Mouse (Mus musculus): ENCODE data around the gene Vwf.

The Vwf gene

DNA sequence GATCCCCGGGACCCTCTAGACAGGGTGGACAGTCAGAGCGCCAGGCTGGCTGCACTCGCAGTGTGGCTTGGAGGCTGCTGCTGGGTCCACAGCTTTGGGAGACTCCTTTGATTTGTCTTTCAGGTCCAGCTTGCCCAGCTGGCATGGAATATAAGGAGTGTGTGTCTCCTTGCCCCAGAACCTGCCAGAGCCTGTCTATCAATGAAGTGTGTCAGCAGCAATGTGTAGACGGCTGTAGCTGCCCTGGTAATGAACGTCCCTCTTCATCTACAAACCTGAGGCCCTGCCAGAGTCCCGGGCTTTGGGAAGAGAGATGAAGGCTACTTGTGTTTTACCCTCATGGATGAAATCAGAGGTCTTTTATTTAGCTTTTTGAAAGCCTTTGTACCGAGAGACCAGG, 43.5 kb downstream of the Vwf start:
- no peak for DNase-seq

DNA sequence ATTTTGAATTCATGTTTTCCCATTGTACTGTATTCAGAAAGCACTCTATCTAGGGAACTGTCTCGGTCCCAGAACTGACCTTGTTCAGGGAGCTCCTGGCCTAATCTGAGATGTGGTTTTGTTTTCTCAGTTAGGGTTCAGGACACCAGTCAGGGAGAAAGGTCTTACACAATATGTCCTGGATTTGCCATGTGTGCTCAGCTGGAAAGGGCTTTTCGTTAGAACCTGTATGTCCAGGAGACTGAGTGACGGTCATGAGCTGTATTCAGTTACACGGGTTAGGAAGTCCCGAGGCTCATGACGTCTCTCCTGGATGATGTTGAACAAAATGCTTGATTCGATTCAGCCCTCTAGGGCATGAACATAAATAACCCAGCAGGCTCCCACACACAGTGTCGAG, 43.9 kb downstream of the Vwf start:
- no peak for DNase-seq

DNA sequence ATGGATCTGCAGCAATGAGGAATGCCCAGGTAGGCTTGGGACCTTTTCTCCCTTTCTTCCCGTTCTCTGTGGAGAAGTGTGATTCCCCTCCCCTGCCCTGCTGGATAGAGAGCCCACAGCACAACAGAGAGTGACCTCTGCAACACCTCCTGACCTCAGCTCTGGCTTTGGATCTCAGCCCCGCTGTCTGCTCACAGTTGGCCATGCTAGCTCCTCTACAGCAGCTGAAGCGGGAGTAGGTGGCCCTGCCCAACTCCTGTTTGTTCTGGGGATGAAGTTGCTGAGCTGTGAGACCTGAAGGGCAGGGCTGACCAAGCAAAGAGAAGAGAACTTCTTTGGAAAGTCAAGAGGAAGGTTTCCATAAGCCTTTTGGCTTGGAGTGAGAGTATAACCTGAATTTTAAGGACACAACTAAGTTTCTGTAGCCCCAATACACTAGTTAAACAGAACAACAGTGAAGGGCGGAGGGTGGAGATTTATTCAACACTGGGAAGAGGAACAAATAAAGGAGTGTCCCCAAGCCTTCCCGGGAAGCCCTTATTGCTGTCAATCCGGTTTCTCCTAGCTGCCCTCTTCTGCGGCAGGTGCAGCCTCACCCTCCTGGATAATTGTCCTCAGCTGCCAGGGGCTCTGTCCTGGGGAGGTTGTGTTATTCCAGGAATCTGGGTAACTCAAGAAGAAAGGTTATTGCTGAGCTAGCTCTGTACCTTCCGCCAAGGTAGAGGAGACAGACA, 45.2 kb downstream of the Vwf start:
- no peak for DNase-seq

DNA sequence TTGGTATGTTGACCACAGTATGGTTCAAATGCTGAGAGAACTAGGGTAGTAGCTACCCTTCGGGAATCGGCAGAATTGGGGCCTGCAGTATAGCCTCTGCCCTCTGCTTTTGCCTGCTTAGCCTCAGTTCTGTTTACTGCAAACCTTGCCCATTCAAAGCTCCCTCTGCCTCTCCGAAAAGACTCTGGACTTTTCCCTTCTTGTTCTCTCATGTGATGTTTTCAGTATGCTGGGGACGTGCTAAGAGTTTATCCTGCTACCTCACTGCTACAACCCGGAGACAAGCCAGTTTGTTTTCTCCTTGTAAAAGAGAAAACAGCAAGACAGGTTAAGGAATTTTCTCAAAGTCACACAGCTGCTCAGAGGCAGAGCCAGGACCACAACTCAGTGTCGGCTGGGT, 46.0 kb downstream of the Vwf start:
- DNase-seq, result no peak

DNA sequence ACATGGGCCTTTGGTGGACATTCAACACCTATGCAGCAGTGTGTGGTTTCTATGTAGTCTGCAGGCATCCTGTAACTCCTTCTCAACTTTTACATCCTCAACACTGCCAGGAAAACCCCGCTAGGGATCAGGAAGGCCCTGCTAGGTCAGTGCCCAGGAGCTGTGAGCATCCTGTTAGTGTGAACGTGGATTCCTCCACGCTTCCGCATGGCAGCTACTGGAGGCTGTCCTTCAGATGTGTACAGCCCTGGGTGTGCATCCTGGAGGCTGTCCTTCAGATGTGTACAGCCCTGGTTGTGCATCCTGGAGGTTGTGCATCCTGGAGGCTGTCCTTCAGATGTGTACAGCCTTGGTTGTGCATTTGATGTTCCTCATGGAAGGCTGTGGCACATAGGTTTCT, 47.7 kb downstream of the Vwf start:
- no peak for DNase-seq

DNA sequence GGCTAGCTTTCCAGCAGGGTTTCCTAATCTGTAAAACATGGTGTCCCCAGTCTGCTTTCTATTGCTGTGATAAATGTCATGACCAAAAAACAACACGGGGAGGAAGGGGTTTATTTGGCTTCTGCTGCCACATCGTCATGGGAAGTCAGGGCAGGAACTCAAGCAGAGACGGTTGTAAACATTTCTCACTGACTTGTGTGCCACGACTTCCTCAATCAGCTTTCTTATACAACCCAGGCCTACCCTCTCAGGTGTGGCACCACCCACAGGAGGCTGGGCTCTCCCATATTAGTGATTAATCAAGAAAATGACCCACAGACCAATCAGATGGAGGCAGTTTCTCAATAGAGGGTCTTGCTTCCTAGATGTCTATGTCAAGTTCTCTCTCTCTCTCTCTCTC, 48.3 kb downstream of the Vwf start:
- DNase-seq, result no peak

DNA sequence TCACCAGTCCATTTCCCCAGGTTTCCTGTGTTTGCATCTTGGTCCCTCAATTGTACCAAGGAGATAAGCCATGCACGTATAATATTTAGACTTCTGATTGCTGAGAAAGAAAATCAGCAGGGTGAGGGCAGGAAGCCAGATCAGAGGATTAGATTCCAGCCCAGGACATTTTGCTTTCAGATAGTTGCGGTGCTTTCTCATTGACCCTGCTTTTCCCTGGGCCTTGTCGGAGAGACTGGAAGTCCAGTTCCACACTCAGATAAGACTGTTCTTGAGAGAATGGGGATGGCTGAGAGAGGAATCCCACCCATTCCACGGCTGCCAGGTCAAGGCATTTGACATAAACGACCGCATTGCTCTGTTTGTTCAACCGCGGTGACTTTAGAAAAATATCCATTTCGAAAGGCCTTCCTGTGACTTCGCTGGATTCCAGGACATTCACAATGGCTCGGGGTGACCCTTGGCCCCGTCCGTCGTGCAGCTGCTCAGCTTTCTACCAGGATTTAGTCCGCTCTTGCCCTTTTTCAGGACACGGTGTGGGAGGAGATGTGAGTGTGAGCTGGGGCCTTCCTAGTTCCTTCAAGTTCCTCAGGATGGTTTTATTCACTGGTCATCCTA, 50.2 kb downstream of the Vwf start:
- DNase-seq, result no peak

DNA sequence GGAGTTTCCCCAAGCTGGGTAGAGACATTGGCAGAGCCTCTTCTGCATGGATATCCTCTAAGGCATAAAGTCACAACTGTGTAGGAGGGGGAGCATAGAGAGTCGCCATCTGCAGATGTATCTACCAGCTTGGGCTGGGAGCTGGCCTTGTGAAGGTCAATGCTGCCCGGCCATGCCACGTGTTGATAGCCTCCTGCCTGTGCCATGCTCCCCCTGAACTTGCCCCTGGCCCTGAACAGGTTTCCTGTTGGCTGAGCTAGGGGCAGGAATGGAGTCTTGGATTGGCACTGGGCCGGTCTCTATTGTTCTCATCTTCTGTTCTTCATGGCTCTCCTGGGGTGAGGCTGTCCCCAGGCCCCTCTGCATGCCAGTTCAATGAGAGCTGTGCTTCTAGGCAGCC, 51.1 kb downstream of the Vwf start:
- no peak for DNase-seq

DNA sequence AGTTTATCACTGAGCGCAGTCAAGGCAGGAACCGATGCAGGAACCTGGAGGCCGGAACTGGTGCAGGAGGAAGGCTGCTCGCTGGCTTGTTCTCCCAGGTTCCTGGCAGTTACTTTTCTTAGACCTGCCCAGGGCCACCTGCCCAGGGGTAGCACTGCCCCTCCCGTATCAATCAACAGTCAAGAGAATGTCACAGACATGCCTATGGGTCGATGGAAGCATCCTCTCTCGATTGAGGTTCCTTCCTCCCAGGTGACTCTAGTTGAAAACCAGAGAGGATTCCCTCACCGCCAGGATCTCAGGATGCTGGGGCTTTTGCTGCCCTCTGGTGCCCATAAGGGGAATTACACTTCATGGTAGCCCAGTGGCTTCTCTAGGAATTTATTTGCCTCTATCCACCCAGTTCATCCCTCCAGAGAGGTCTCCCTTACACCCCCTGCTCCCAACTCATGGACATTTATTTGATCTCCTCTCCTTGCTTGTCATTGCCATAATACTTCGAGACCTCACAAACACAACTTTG, 53.5 kb downstream of the Vwf start:
- DNase-seq, result peak; percentile 20

DNA sequence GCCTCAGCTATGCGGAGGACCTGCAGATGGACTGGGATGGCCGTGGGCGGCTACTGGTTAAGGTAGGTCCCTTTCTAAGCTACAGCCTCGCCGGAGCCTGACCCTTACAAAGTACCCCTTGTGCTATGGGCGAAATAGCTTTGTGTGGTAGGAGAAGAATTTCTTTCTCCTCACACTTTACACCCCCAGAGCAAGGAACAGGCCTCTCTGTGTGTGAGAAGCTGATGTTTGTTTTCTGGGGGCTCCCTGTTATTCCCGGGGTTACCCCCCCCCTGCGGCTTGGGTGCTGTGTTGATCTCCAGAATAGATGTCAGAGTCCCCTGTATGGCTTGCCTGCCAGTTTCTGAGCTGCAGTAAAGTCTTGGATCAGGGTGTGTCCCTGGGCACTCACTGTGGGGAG, 54.1 kb downstream of the Vwf start:
- no peak for DNase-seq

DNA sequence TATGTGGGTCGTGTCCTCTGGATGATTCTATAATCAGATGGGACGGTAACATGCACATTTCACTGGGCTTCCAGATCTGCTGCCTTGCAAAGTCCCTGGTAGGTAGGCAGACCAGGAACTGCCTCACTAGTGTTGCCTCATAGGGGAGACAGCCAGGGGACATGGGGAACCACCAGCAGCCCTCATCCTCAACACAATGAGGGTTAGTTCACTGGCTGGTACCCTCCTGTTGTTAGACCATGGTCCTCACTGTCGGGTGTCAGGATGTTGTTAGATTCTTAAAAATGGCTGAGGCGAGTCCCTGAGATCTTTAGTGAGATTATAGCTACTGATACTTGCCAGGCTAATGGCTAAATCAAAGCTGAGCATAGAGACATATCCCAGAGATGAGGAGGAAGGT, 54.6 kb downstream of the Vwf start:
- no peak for DNase-seq

DNA sequence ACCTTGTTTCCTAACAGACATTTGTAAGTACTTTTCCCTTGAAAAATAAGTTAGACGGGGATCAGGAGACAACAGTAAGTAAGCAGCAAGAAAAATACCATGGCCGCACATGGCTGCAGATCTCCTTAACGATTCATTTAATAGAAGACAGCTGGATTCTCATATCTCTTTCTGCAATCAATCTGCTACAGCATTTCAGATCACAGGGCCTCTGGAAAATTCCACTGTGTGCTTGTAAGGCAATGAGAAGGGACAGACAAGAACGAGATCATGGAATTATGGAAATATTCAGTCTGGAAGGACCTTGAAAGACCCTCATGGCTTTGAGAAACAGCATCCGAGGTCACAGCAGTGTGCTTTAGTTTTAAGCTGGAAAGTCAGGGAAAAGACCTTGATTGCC, 55.2 kb downstream of the Vwf start:
- no peak for DNase-seq

DNA sequence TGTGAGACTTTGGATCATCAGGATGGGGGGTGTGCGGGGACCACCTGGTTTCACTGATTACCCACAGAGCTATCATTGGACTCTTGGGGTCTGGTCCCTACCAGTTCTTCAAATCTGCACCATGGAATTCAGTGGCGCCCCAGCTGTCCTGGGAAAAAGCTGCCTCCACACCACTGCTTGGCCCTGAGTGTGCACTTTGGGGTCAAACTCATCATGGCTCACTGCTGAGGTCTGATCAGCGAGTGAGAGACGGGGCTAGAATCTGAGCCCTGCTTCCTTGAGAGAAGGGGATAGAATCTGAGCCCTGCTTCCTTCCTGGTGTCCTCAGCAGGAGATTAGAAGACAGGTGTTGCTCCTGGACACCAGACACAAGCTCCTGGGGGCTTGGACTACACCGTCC, 55.8 kb downstream of the Vwf start:
- no peak for DNase-seq

DNA sequence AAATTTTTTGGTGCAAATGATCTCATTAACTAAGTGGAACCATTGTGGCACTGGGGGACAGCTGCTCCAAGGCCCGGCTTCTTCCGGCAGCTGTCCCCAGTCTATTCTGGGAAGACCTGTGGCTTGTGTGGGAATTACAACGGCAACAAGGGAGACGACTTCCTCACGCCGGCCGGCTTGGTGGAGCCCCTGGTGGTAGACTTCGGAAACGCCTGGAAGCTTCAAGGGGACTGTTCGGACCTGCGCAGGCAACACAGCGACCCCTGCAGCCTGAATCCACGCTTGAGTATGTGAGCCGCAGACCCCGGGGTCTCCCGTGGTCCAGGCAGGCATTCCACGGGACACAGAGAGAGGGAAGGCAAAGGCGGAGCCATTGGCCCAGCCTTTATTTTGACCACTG, 56.7 kb downstream of the Vwf start:
- DNase-seq, result peak; percentile 38 to 50

DNA sequence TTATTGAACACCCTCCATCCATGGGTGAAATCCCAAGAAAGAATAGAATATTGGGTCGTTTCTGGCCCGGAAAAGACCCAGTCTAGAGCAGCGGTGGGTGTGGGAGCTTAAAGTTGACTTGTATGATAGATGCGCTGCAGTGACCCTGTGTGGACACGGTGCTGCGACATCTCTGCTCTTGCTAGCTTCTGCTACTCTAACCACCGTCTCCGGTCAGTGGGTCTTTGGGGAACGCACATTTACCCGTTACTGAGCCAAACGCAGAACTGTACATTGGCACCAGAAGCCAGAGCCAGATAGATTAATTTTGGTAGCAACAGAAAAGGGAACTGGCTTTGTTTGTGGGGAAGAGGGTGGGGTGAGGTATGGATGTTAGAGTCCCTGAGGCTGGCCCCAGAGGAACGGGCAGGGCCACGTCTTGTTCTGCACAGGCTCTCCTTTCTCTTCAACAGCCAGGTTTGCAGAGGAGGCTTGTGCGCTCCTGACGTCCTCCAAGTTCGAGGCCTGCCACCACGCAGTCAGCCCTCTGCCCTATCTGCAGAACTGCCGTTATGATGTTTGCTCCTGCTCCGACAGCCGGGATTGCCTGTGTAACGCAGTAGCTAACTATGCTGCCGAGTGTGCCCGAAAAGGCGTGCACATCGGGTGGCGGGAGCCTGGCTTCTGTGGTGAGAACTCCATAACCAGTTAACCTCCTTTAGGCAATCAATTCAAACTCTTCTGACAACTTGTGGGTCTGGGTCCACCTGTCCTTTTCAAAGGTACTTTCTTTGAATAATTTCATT, 57.3 kb downstream of the Vwf start:
- DNase-seq, result no peak

DNA sequence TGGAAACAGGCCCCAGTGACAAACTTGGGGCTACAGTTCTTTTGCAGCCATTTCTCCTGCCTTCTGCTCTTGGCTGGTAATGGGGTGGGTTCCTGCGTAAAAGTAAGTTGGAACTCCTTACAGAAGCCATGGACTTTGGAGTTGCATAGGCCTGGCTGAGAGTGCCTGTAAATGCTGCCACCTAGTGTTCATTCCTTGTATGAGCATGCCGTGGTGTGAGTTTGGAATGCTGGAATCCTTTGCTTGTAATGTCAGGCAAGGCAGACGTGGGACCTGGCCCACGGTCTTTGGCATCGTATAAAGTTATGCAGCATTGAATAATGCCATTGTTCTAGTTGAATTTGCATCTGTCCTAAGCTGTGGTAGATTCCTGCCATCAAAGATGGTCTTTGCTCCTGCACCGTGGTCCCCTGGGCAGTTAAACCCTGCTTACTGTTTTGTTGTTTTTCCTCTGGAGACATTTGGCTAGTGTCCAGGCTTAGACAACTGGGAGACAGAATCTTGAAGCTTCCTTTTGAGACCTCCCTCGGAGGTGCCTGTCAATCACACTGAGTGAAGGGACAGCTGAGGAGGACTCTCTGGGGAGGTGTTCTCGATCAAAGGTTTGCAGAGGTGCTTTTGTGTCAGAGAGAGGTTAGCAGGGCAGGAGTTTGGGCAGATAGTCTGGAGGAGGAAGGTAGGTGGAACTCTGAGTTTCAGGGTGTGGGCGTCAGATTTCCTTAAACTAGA, 58.1 kb downstream of the Vwf start:
- no peak for DNase-seq

DNA sequence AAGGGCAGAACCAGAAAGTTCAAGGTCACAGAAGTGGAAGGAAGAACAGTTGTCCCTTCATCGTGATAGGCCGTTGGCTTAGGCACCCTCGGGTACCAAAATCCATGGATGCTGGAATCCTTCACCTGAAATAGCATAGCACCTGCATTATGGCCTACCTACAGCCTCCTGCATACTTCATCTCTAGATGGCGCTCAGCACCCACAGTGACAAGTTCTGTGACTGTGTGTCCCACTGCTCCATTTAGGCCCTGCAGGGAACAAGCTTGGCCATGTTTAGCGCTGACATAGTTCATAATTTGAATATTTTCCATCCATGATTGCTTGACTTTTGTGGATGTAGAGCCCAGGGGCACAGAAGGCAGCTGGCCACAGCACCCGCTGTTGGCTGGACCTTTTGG, 62.5 kb downstream of the Vwf start:
- no peak for DNase-seq

DNA sequence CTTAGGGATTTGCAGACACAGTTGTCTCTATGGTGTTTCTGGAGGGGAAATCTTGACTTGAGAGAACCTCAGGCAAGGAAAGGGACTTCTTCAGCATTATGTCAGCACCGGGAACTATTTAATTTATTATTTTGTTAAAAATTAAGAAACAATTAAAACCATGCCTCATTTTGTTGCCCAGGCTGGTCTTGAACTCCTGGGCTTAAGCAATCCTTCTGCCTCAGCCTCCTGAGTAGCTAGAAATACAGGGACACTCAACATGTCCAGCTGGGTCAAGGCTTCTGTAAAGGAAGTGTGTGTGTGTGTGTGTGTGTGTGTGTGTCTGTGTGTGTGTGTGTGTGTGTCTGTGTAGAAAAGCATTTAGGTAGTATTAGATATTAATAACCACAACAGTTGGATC, 71.3 kb downstream of the Vwf start:
- DNase-seq, result no peak

DNA sequence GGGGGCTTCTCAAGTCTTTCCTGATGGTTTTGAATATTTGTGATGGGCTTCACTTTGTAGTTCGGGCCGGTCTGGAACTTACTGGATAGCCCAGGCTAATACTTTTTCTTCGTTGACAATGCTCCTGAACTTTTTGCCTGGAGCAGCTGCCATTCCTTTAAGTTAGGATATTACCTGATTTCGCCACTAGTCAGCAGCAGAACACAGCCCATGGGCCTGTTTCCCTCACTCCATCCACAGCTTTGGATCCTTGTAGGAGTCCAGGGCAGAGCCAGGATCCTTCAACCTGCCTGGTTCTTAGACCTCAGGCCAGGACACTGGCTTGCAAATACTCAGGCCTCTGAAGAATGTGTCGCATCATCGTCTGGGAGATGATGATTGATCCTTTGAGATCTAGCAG, 74.2 kb downstream of the Vwf start:
- no peak for DNase-seq

DNA sequence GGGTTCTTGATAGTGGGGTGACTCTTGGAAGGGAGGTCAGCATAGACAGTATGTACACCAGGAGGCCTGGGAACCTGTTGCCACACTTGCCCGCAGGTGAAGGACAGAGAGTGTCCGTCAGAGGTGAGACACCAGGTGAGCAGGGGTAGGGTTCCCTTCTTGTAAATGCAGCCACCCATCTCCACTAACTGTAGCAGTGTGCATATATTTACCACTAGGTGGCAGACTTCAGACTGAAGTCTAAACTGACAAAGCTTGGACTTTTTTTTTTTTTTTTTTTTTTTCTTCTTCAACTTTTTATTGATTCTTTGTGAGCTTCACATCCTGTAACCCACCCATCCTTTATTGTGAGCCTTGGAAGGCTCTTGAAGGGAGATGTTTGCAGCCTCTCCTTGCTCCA, 75.9 kb downstream of the Vwf start:
- no peak for DNase-seq

DNA sequence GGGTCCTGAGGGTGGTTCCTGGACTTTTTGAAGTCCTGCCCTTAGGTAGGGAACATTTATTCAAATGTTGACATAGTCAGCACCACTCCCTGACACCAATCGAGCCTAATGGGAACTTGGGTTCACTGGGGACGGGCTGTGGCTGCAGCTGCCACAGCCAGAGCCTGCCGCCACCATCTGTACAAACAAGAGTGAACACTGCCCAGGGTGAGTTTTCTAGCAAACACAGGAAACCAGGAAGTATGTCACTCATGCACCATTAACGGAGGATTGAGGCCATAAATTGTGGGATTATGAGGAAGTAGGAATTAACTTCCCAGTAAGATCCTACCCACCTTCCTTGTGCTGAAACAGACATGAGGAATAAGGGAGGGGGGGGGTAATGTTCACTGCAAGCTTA, 93.9 kb downstream of the Vwf start:
- no peak for DNase-seq

DNA sequence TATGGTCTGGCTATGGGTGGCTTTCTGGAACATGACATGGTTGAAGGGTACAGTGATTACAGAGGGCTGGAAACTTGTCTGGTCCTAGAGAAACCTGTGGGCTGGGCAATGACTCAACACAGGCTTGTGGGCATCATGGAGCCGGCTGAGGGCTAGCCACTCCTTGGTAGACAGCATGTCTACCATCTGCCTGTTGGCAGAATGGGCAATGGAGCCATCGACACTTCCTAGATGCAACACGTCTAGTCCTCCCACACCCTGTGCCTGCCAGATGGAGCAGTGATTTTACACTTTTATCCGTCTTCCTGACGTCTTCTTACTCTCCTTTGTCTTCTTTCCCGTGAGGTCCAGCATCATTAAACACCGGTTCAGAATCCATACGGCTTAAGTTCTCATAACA, 94.6 kb downstream of the Vwf start:
- no peak for DNase-seq

DNA sequence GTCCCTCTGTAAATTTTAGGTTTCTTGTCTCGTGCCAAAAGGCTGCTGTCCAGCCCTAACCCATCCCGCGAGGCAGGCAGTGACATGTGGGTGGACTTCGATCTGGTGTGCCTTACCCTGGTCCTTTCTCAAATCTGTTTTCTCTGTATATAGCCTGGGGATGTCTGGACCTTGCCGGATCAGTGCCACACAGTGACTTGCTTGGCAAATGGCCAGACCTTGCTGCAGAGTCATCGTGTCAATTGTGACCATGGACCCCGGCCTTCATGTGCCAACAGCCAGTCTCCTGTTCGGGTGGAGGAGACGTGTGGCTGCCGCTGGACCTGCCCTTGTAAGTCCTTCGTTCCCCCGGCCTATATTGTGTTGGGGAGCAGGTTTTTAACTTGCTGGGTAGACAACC, 102.4 kb downstream of the Vwf start:
- DNase-seq, result no peak

Data from thymus, adult 18-20 months (tissue).